Mouse (Mus musculus): ENCODE data around the gene Dync1i1.

DNA sequence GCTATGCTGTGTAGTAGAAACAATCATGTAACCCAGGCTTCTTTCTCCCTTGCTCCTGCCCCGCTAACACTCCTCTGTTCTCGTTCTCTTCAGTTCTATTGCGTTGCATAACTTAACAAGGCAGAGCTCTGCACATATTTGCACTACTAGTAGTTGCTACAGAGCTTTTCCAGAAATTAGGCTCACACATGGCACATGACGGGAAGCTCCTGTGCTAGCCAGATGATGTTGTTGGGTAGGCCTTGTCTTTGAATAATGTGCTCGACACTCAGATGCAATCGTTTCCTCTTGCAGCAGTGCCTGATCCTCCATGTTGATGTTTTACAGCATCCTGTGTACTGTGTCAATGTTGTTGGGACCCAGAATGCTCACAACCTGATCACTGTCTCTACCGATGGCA, 240.9 kb downstream of the Dync1i1 start:
- TF ChIP-seq CTCF (IDR thresholded peaks at IDR 0.05; ENCODE audit: low read depth) (no peak), EP300 (IDR thresholded peaks at IDR 0.05; ENCODE audit: low read depth) (no peak)

All from heart, postnatal 0 days (tissue).